Mouse (Mus musculus): ENCODE results near the gene Lgals3bp.

Gene Lgals3bp

GRCm38 (mm10) chr11:118362971-118363518 is 38.8 kb downstream of the Lgals3bp start:
- no peak for DNase-seq (ENCODE audit: low spot score in 2 of 2)

- DNase-seq (ENCODE audit: low spot score in 2 of 2): no peak
Measured at GRCm38 (mm10) chr11:118362501-118362900, 39.4 kb downstream of the Lgals3bp start.

- DNase-seq (ENCODE audit: low spot score in 2 of 2): no peak
Measured at GRCm38 (mm10) chr11:118360907-118361341, 41.0 kb downstream of the Lgals3bp start.

GRCm38 (mm10) chr11:118360491-118360890 is 41.4 kb downstream of the Lgals3bp start:
- no peak for DNase-seq (ENCODE audit: low spot score in 2 of 2)

- DNase-seq (ENCODE audit: low spot score in 2 of 2): no peak
Measured at GRCm38 (mm10) chr11:118355640-118356039, 46.3 kb downstream of the Lgals3bp start, which contains the start of gene Timp2. TSS of gene Timp2 (minus strand) at chr11:118355740.

GRCm38 (mm10) chr11:118355205-118355604 is 46.7 kb downstream of the Lgals3bp start:
- DNase-seq (ENCODE audit: low spot score in 2 of 2): peak; percentile 82

- DNase-seq (ENCODE audit: low spot score in 2 of 2): no peak
Measured at GRCm38 (mm10) chr11:118354636-118355191, 47.2 kb downstream of the Lgals3bp start.

GRCm38 (mm10) chr11:118349494-118349893 is 52.4 kb downstream of the Lgals3bp start:
- no peak for DNase-seq (ENCODE audit: low spot score in 2 of 2)

GRCm38 (mm10) chr11:118348877-118349276 is 53.0 kb downstream of the Lgals3bp start:
- no peak for DNase-seq (ENCODE audit: low spot score in 2 of 2)

GRCm38 (mm10) chr11:118348419-118348818 is 53.5 kb downstream of the Lgals3bp start:
- no peak for DNase-seq (ENCODE audit: low spot score in 2 of 2)

- DNase-seq (ENCODE audit: low spot score in 2 of 2): no peak
Measured at GRCm38 (mm10) chr11:118347911-118348310, 54.0 kb downstream of the Lgals3bp start.

- no peak for DNase-seq (ENCODE audit: low spot score in 2 of 2)
Measured at GRCm38 (mm10) chr11:118347391-118347790, 54.5 kb downstream of the Lgals3bp start.

GRCm38 (mm10) chr11:118346395-118347096 is 55.3 kb downstream of the Lgals3bp start:
- no peak for DNase-seq (ENCODE audit: low spot score in 2 of 2)

- no peak for DNase-seq (ENCODE audit: low spot score in 2 of 2)
Measured at GRCm38 (mm10) chr11:118345693-118346092, 56.2 kb downstream of the Lgals3bp start.

- DNase-seq (ENCODE audit: low spot score in 2 of 2): no peak
Measured at GRCm38 (mm10) chr11:118343629-118344028, 58.3 kb downstream of the Lgals3bp start.
